Mouse (Mus musculus): ENCODE measurements at regions not wholly inside any gene's neighbourhood (a gene's known extent, or its start where the extent isn't known, plus 50 kb on each side); places are given as distances from the start of the nearest gene placed in this dataset.

DNA sequence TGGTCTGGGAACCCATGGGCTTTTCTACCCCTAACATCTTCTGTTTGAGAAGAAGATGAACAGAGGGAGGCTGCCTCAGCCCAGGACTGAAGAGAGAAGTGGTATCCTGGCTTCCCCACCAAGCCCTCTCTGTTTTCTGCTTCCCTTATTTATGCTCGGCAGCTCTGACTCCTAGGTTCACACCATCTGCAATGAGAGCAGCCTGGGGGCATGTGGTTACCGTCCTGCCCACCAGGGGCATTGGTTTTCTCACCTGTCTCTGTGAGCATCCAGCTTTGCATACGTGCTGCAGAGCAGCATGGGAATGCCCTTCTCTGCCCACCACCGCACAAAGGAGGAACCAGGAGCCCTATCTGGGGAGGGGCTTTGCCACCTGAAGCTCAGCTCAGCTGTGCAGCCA, 89.4 kb upstream of the Ccnd1 start:
- TF ChIP-seq CTCF (IDR thresholded peaks at IDR 0.05; ENCODE audit: extremely low read depth, insufficient read depth, insufficient read length, insufficient replicate concordance) (no peak), POLR2A (IDR thresholded peaks at IDR 0.05; ENCODE audit: low read depth, low read length) (no peak)
